Comparison of ENCODE assay signal across 11 mouse cellular contexts in the genomic region with DNA sequence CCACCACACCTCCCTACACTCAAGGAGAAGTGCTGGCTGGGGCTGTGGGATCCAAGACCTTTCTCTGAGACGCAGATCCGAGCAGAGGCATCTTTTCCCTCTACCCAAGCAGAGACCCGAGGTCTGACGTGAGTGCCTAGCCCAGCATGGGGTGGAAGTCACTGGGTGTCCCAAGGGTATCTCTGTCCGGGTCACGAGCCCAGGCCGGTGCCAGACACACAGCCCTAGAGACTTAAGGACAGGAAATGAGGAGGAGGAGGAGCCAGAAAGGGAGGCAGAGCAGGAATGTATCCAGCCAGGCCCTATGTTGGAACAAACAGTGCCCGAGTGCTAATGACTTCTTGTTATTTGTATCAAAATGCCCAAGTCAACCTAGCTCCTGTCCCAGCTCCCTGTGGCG. TPM values are rescaled to one million over a fixed set of nuclear protein-coding genes. Genes with fewer than 3 reads are reported as not detected.
A peak's percentile ranks its signal among the peaks of the same experiment; 100 is the strongest.
DNase-seq lines count a peak whose midpoint lies in the region; ATAC-seq lines count a peak whose summit lies in the region.
"Had no signal": no experiment of that assay in that cellular context is flagged by ENCODE, and none has a peak within 500 bp of the region (broad histone marks: within the 10 kb centered on the region; RNA-seq: fewer than 3 reads in every experiment).

No protein-coding gene starts in this region.

- no peaks in the 10 kb centered on the region for H3K9me3 ChIP-seq in kidney, embryonic 14.5 days (ENCODE audit: control insufficient read depth, low read length)
- H3K9me3 ChIP-seq in heart, embryonic 16.5 days (replicated peaks; ENCODE audit: control insufficient read depth, low read length): no peaks in the 10 kb centered on the region
- H3K9me3 ChIP-seq: liver, embryonic 12.5 days; stomach, embryonic 15.5 days had no signal

- ATAC-seq in kidney, embryonic 14.5 days (ENCODE audit: low FRiP score, low TSS enrichment): no peak
- ATAC-seq in heart, embryonic 16.5 days (replicated peaks; ENCODE audit: extremely low read depth, insufficient read depth, low FRiP score): no peak
- ATAC-seq: hindbrain, postnatal 0 days; liver, embryonic 12.5 days had no signal

- peaks cover 32% of the 10 kb centered on the region for H3K4me1 ChIP-seq in kidney, embryonic 14.5 days (ENCODE audit: control insufficient read depth, insufficient read depth, low read length)
- peaks cover 12% of the 10 kb centered on the region for H3K4me1 ChIP-seq in heart, embryonic 16.5 days (ENCODE audit: control insufficient read depth, insufficient read depth, low read length)

- peaks cover 9% of the 10 kb centered on the region for H3K27me3 ChIP-seq in kidney, embryonic 14.5 days (ENCODE audit: control insufficient read depth, insufficient read depth, low read length)
- H3K27me3 ChIP-seq in heart, embryonic 16.5 days (ENCODE audit: control insufficient read depth, insufficient read depth, low read length): 0 out of 2 replicates have a peak, but pooled peaks cover 2% of the 10 kb centered on the region

- H3K9ac ChIP-seq in kidney, embryonic 14.5 days (ENCODE audit: low read depth, low read length): no peak overlapping the region
- no peak overlapping the region for H3K9ac ChIP-seq in heart, embryonic 16.5 days (ENCODE audit: low read length)
- H3K9ac ChIP-seq: liver, embryonic 12.5 days; stomach, embryonic 15.5 days had no signal

- no peak overlapping the region for H3K4me3 ChIP-seq in kidney, embryonic 14.5 days (ENCODE audit: low read length)
- no peak overlapping the region for H3K4me3 ChIP-seq in heart, embryonic 16.5 days (ENCODE audit: low read length)
- H3K4me3 ChIP-seq: liver, embryonic 12.5 days; stomach, embryonic 15.5 days had no signal

- peaks cover 13% of the 10 kb centered on the region; the same call in 1 of the 2 replicates for H3K36me3 ChIP-seq in kidney, embryonic 14.5 days (ENCODE audit: control insufficient read depth, insufficient read depth, low read length)
- H3K36me3 ChIP-seq in heart, embryonic 16.5 days (ENCODE audit: control insufficient read depth, insufficient read depth): no peaks in the 10 kb centered on the region
- H3K36me3 ChIP-seq: liver, embryonic 12.5 days; stomach, embryonic 15.5 days had no signal

- peak; percentile 79 for DNase-seq in kidney, adult 11 months
- DNase-seq in kidney, postnatal 36 days: peak; percentile 79 to 91
- peak; percentile 79 for DNase-seq in testis, postnatal 14 days (ENCODE audit: low spot score)
- no peak for DNase-seq in Muller cell, postnatal 12 days (ENCODE audit: inconsistent ontology term)
- no peak for DNase-seq in retina, embryonic 14.5 days (ENCODE audit: low spot score)
- DNase-seq: cerebellum, postnatal 25 days had no signal

- WGBS in kidney, embryonic 14.5 days: 57% methylated on average over 9 of the region's 9 CpGs
- WGBS in heart, embryonic 16.5 days: 59% methylated on average over 9 of the region's 9 CpGs

- no peak overlapping the region for H3K4me2 ChIP-seq in kidney, embryonic 14.5 days (replicated peaks; ENCODE audit: low read depth, low read length)
- peak overlapping the region; percentile 9; the same call in 1 of the 2 replicates for H3K4me2 ChIP-seq in heart, embryonic 16.5 days (ENCODE audit: low read depth, low read length)
- H3K4me2 ChIP-seq: stomach, embryonic 15.5 days had no signal

- no peak overlapping the region for H3K27ac ChIP-seq in kidney, embryonic 14.5 days (ENCODE audit: low read depth, low read length)
- no peak overlapping the region for H3K27ac ChIP-seq in heart, embryonic 16.5 days (ENCODE audit: low read length)
- H3K27ac ChIP-seq: hindbrain, postnatal 0 days; liver, embryonic 12.5 days; stomach, embryonic 15.5 days had no signal

RNA-seq across cellular contexts. Expression of gene Rapgef3, which starts 5.0 kb away (rescaled TPM):
- 11.9 and 15.7 TPM in 2 replicates for polyA plus RNA-seq in kidney, embryonic 14.5 days (2014; fragmentation: Nextera tagmentation; extraction: Ambion mirVana)
- 26.3 and 28.7 TPM in 2 replicates for polyA plus RNA-seq in heart, embryonic 16.5 days (2015; fragmentation: Nextera tagmentation; extraction: Ambion mirVana)

RNA-seq across cellular contexts. Expression of gene Slc48a1, which starts 15.6 kb away (rescaled TPM):
- 34.4 and 36.1 TPM in 2 replicates for polyA plus RNA-seq in kidney, embryonic 14.5 days (2014; fragmentation: Nextera tagmentation; extraction: Ambion mirVana)
- 71.0 and 76.0 TPM in 2 replicates for polyA plus RNA-seq in heart, embryonic 16.5 days (2015; fragmentation: Nextera tagmentation; extraction: Ambion mirVana)

RNA-seq across cellular contexts. Expression of gene Endou, which starts 31.6 kb away (rescaled TPM):
- 0.20 and 0.34 TPM in 2 replicates for polyA plus RNA-seq in kidney, embryonic 14.5 days (2014; fragmentation: Nextera tagmentation; extraction: Ambion mirVana)
- polyA plus RNA-seq in heart, embryonic 16.5 days (2015; fragmentation: Nextera tagmentation; extraction: Ambion mirVana): 2.8 and 9.6 TPM in 2 replicates
- polyA plus RNA-seq: liver, embryonic 12.5 days had no signal

RNA-seq across cellular contexts. Expression of gene Rpap3, which starts 57.1 kb away (rescaled TPM):
- 37.2 and 47.2 TPM in 2 replicates for polyA plus RNA-seq in kidney, embryonic 14.5 days (2014; fragmentation: Nextera tagmentation; extraction: Ambion mirVana)
- polyA plus RNA-seq in heart, embryonic 16.5 days (2015; fragmentation: Nextera tagmentation; extraction: Ambion mirVana): 18.1 and 22.9 TPM in 2 replicates

Comparison
In these comparisons a context has a peak if more than half of its experiments do, and no peak if none do; other contexts are left out.
1. DNase-seq: peak in kidney, adult 11 months (single experiment), kidney, postnatal 36 days (2 of 2) and testis, postnatal 14 days (single experiment); none in Muller cell, postnatal 12 days (single experiment) and retina, embryonic 14.5 days (single experiment).